Mouse (Mus musculus) hindbrain, embryonic 10.5 days (tissue): ENCODE measurements around the gene Camk2d. TPM values are rescaled to one million over a fixed set of nuclear protein-coding genes. Genes with fewer than 3 reads are reported as not detected.
A peak's percentile ranks its signal among the peaks of the same experiment; 100 is the strongest.

Experiments
- DNase-seq: peaks from one replicate; pipeline ENCODE4 v3.0.0-alpha.2; 2017; ENCODE audit warnings: low spot score
- H3K27ac ChIP-seq: fragments of 300-500 bp; sonication (generic); 2 replicates; pipeline ENCODE4 v1.5.1; 2016; ENCODE audit warnings: mild to moderate bottlenecking, moderate library complexity
- H3K27me3 ChIP-seq: fragments of 300-500 bp; sonication (generic); 2 replicates; pipeline ENCODE4 v1.6.1; 2016; ENCODE audit warnings: mild to moderate bottlenecking; ENCODE audit not compliant: poor library complexity, insufficient read depth, severe bottlenecking
- H3K36me3 ChIP-seq: fragments of 300-500 bp; sonication (generic); 2 replicates; pipeline ENCODE4 v1.6.1; 2016; ENCODE audit warnings: mild to moderate bottlenecking, moderate library complexity
- H3K4me1 ChIP-seq: fragments of 300-500 bp; sonication (generic); replicated peaks from 2 replicates; pipeline ENCODE4 v1.6.1; 2016; ENCODE audit warnings: mild to moderate bottlenecking
- H3K4me3 ChIP-seq: fragments of 300-500 bp; sonication (generic); 2 replicates; pipeline ENCODE4 v1.5.1; 2016; ENCODE audit warnings: mild to moderate bottlenecking, moderate library complexity
- H3K9me3 ChIP-seq: fragments of 300-500 bp; sonication (generic); 2 replicates; pipeline ENCODE4 v1.6.1; 2016; ENCODE audit warnings: mild to moderate bottlenecking, moderate library complexity
- WGBS: fragments of 180-500 bp; shearing (Covaris S2); methylation state at CpG from one replicate; pipeline ENCODE4 v1.1.7; 2016; 5-methylcytosine and 5-hydroxymethylcytosine counted together
- polyA plus RNA-seq: library from polyadenylated mRNA; unstranded; fragments of >200 nt; fragmentation: Nextera tagmentation; extraction: Ambion mirVana; gene quantifications from 2 replicates; pipeline ENCODE4 v1.2.1, GENCODE M21; 2016

Gene Camk2d
- polyA plus RNA-seq, 1 experiment from 2014 or later: 11.9 TPM

- 79% methylated on average over 4 of the region's 4 CpGs for WGBS
- no peaks in the 10 kb centered on the region for H3K27me3 ChIP-seq
- H3K27ac ChIP-seq: no peak overlapping the region
- H3K4me3 ChIP-seq: no peak overlapping the region
- no peak for DNase-seq
- H3K9me3 ChIP-seq: no peaks in the 10 kb centered on the region
- H3K36me3 ChIP-seq: no peaks in the 10 kb centered on the region
- H3K4me1 ChIP-seq: peaks cover 6% of the 10 kb centered on the region
Observed at GRCm38 (mm10) chr3:126687150-126687549, 91.0 kb downstream of the Camk2d start.

- H3K9me3 ChIP-seq: no peaks in the 10 kb centered on the region
- no peak overlapping the region for H3K27ac ChIP-seq
- no peaks in the 10 kb centered on the region for H3K27me3 ChIP-seq
- H3K36me3 ChIP-seq: no peaks in the 10 kb centered on the region
- no peak overlapping the region for H3K4me3 ChIP-seq
- no peak for DNase-seq
- WGBS: 71% methylated on average over 2 of the region's 2 CpGs
- H3K4me1 ChIP-seq: peaks cover 20% of the 10 kb centered on the region
Observed at GRCm38 (mm10) chr3:126688516-126688915, 92.4 kb downstream of the Camk2d start.

DNA sequence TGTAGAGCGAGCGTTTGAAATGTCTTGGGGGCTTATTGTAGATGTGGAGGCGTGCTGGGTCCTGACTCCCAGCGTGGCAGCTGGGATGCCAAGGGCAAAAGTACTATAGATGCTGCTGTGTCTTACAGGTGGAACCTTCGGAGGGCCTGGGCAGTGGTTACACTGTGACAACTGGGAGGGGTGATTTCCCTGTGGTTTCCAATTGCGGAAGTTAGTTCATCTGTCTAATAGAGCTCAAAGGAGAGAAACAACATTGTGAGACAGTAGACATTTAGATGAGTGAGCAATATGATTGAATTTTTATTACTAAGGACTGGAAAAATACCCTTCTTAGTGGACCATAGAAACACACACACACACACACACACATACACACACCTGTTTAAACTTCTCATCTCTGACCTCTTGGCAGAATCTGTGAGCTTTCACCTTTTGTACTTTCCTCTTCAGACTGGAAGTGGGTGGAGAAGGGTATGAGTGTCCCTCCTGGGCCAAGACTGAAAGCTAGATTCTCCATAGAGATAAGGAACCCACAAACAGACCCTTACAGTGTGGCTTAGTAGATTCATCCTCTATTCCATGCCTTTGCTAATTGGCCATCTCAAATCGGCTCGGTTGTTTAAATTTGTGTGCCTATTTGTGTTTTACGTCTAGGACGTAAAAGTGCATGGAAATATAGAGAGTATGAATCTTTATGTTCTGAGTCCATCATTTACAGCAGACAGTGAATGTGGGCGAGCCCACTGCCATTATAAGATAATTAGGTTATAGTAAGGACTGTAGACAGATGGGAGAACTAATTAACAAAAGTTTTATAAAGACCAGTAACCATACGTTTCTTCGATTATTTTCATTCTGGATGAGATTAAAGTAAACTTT lies 94.8 kb downstream of the Camk2d start:
- H3K27ac ChIP-seq: no peak overlapping the region
- WGBS: 91% methylated on average over 13 of the region's 13 CpGs
- H3K4me3 ChIP-seq: no peak overlapping the region
- no peaks in the 10 kb centered on the region for H3K36me3 ChIP-seq
- no peak for DNase-seq
- H3K9me3 ChIP-seq: no peaks in the 10 kb centered on the region
- no peaks in the 10 kb centered on the region for H3K27me3 ChIP-seq
- peaks cover 35% of the 10 kb centered on the region for H3K4me1 ChIP-seq

DNA sequence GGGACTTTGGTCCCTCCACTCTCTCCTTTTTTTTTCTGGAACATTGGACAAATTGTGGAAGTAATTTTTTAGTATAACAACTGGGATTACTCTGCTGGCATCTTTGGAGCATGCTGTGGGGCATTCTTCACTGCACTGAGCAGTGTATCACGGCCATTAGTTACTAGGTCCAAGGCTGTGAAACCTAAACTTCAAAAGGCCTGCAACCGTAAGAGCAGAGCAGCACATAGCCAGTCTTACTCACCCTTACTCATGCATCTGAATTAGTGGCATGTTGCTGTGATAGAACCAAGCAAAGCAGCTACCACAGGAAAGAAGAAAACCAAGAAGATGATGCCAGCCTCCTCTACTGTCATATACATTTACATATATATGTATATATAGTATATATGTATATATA lies 95.5 kb downstream of the Camk2d start:
- Histone ChIP-seq H3K9me3 (no peaks in the 10 kb centered on the region), H3K27me3 (no peaks in the 10 kb centered on the region), H3K36me3 (no peaks in the 10 kb centered on the region), H3K4me1 (peaks cover 36% of the 10 kb centered on the region), H3K27ac (no peak overlapping the region), H3K4me3 (no peak overlapping the region)
- WGBS: 86% methylated on average over 2 of the region's 2 CpGs
- no peak for DNase-seq

GRCm38 (mm10) chr3:126692797-126693196 lies 96.7 kb downstream of the Camk2d start:
- Histone ChIP-seq H3K27ac (no peak overlapping the region), H3K36me3 (no peaks in the 10 kb centered on the region)
- WGBS: 87% methylated on average over 8 of the region's 8 CpGs

GRCm38 (mm10) chr3:126693302-126693701 lies 97.2 kb downstream of the Camk2d start:
- Histone ChIP-seq H3K4me3 (no peak overlapping the region), H3K4me1 (peaks cover 38% of the 10 kb centered on the region), H3K36me3 (no peaks in the 10 kb centered on the region), H3K27ac (no peak overlapping the region), H3K27me3 (no peaks in the 10 kb centered on the region), H3K9me3 (no peaks in the 10 kb centered on the region)
- WGBS: 70% methylated on average over 7 of the region's 7 CpGs
- no peak for DNase-seq

More at GRCm38 (mm10) chr3:126692797-126693196, 96.7 kb downstream of the Camk2d start:
- Histone ChIP-seq H3K4me1 (peaks cover 38% of the 10 kb centered on the region), H3K9me3 (no peaks in the 10 kb centered on the region), H3K4me3 (no peak overlapping the region), H3K27me3 (no peaks in the 10 kb centered on the region)
- no peak for DNase-seq

- Histone ChIP-seq H3K4me1 (peaks cover 38% of the 10 kb centered on the region), H3K9me3 (no peaks in the 10 kb centered on the region), H3K36me3 (no peaks in the 10 kb centered on the region), H3K27me3 (no peaks in the 10 kb centered on the region), H3K4me3 (peak overlapping the region; percentile 24; the same call in 1 of the 2 replicates), H3K27ac (peak overlapping the region; percentile 72)
- 23% methylated on average over 12 of the region's 12 CpGs for WGBS
- DNase-seq: peak; percentile 66
Observed at GRCm38 (mm10) chr3:126695456-126696293, 99.6 kb downstream of the Camk2d start.

DNA sequence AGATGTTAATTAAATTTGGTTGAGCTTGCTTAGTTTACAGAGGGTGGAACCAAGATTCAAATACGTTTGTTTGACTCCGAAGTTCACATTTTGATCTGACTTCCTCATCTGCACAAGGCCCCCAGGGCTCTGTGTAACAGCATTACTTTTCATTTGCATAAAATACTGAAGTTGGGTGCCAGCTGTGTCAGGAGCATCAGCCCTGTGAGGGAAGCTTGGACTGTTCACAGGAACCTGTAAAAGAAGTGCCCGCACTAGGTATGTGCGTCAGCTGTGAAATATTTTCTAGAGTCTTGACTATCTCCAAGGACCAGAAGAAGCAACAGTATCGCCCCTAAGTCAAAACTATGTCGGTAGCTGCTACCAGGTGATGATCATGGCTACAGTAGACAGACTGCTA lies 100.5 kb downstream of the Camk2d start:
- 87% methylated on average over 6 of the region's 6 CpGs for WGBS

GRCm38 (mm10) chr3:126699740-126700139 lies 103.6 kb downstream of the Camk2d start:
- Histone ChIP-seq H3K27ac (no peak overlapping the region), H3K27me3 (no peaks in the 10 kb centered on the region), H3K36me3 (no peaks in the 10 kb centered on the region), H3K4me1 (peaks cover 18% of the 10 kb centered on the region), H3K9me3 (no peaks in the 10 kb centered on the region), H3K4me3 (no peak overlapping the region)
- DNase-seq: no peak
- 76% methylated on average over 3 of the region's 3 CpGs for WGBS

More for the DNA sequence above, 100.5 kb downstream of the Camk2d start:
- H3K4me1 ChIP-seq: peaks cover 38% of the 10 kb centered on the region
- H3K4me3 ChIP-seq: no peak overlapping the region
- H3K27ac ChIP-seq: no peak overlapping the region
- no peaks in the 10 kb centered on the region for H3K36me3 ChIP-seq
- no peaks in the 10 kb centered on the region for H3K27me3 ChIP-seq
- no peaks in the 10 kb centered on the region for H3K9me3 ChIP-seq
- DNase-seq: no peak

- Histone ChIP-seq H3K36me3 (no peaks in the 10 kb centered on the region), H3K27me3 (no peaks in the 10 kb centered on the region), H3K27ac (0 out of 2 replicates have a peak overlapping the region, but pooled peaks have one; percentile 16), H3K4me3 (no peak overlapping the region), H3K9me3 (no peaks in the 10 kb centered on the region), H3K4me1 (0 out of 2 replicates have a peak, but pooled peaks cover 6% of the 10 kb centered on the region)
- whole genome bisulfite sequencing: 89% methylated on average over 6 of the region's 6 CpGs
- no peak for DNase-seq
Observed at GRCm38 (mm10) chr3:126701067-126701466, 105.0 kb downstream of the Camk2d start.

DNA sequence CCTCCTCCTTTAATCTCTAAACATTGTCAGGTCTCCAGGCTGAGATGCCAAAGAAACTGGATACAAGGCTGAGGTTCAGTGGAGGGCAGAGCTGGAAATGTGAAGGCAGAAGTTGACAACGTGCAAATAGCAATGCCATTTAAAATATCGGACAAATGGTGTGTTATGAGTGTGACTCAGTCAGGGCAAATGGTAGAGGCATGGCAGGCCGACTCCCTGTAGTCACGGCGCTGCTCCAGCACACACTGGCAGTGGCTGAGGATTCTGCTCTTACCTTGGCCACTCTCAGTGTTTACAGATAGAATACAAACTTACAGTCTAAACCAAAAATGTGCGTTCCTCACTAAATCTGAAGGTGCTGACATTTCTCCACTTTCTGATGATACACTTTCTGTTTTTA lies 105.5 kb downstream of the Camk2d start:
- Histone ChIP-seq H3K27me3 (no peaks in the 10 kb centered on the region), H3K36me3 (no peaks in the 10 kb centered on the region), H3K9me3 (no peaks in the 10 kb centered on the region), H3K4me3 (no peak overlapping the region), H3K4me1 (0 out of 2 replicates have a peak, but pooled peaks cover 6% of the 10 kb centered on the region), H3K27ac (no peak overlapping the region)
- WGBS: 92% methylated on average over 6 of the region's 6 CpGs
- no peak for DNase-seq

DNA sequence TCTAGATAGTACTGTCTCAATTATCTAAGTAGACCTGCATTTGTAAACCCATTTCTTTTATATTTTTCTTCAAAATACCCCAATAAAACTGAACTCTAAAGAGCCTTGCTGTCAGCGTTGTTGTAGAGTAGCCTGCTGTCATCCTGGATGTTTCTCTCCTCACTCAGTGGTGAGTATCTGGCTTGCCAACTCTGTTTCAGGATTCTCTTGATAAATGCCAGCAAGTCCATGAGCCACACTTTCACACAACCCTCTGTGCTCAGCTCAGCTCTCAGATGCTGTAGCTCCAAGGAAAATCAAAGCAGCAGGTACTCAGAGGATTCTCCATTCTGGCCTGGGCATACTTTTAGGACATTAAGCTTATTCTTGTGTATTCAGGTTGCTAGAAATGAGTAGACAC lies 109.4 kb downstream of the Camk2d start:
- Histone ChIP-seq H3K27me3 (no peaks in the 10 kb centered on the region), H3K4me1 (0 out of 2 replicates have a peak, but pooled peaks cover 3% of the 10 kb centered on the region), H3K9me3 (no peaks in the 10 kb centered on the region), H3K36me3 (no peaks in the 10 kb centered on the region), H3K4me3 (no peak overlapping the region), H3K27ac (no peak overlapping the region)
- DNase-seq: no peak
- 91% methylated on average over 1 of the region's 1 CpGs for WGBS

GRCm38 (mm10) chr3:126714281-126714680 lies 118.2 kb downstream of the Camk2d start:
- H3K36me3 ChIP-seq: no peaks in the 10 kb centered on the region
- 91% methylated on average over 1 of the region's 1 CpGs for whole genome bisulfite sequencing
- H3K4me3 ChIP-seq: no peak overlapping the region
- no peaks in the 10 kb centered on the region for H3K4me1 ChIP-seq
- no peaks in the 10 kb centered on the region for H3K9me3 ChIP-seq
- H3K27me3 ChIP-seq: no peaks in the 10 kb centered on the region
- H3K27ac ChIP-seq: no peak overlapping the region
- DNase-seq: no peak
